Mouse (Mus musculus) lung, postnatal 0 days (tissue): Measurements from ENCODE around the gene Vat1l. TPM values are rescaled to one million over a fixed set of nuclear protein-coding genes. Genes with fewer than 3 reads are reported as not detected.
A peak's percentile ranks its signal among the peaks of the same experiment; 100 is the strongest.

Experiments
- ATAC-seq: fragments of 200-750 bp; cut with Nextera tagmentation; 2 replicates; pipeline ENCODE4 v1.8.0; 2017; ENCODE audit warnings: moderate library complexity
- DNase-seq: peaks from one replicate; pipeline ENCODE4 v3.0.0-alpha.2; 2016; ENCODE audit warnings: low spot score
- H3K27ac ChIP-seq: fragments of 300-500 bp; sonication (generic); 2 replicates; pipeline ENCODE4 v1.5.1; 2014; ENCODE audit warnings: antibody characterized with exemption, mild to moderate bottlenecking, low read length, mixed read lengths
- H3K27me3 ChIP-seq: fragments of 300-500 bp; sonication (generic); replicated peaks from 2 replicates; pipeline ENCODE4 v1.6.1; 2014; ENCODE audit warnings: low read length, mixed read lengths; ENCODE audit not compliant: insufficient read depth
- H3K36me3 ChIP-seq: fragments of 300-500 bp; sonication (generic); 2 replicates; pipeline ENCODE4 v1.6.1; 2014; ENCODE audit warnings: low read length, mixed read lengths; ENCODE audit not compliant: insufficient read depth
- H3K4me1 ChIP-seq: fragments of 300-500 bp; sonication (generic); 2 replicates; pipeline ENCODE4 v1.6.1; 2014; ENCODE audit warnings: antibody characterized with exemption, low read depth, low read length, mixed read lengths; ENCODE audit not compliant: insufficient read depth
- H3K4me2 ChIP-seq: fragments of 300-500 bp; sonication (generic); replicated peaks from 2 replicates; pipeline ENCODE4 v1.6.1; 2014; ENCODE audit warnings: low read depth, mild to moderate bottlenecking, low read length, moderate library complexity, mixed read lengths
- H3K4me3 ChIP-seq: fragments of 300-500 bp; sonication (generic); 2 replicates; pipeline ENCODE4 v1.5.1; 2014; ENCODE audit warnings: low read depth, low read length
- H3K9ac ChIP-seq: fragments of 300-500 bp; sonication (generic); replicated peaks from 2 replicates; pipeline ENCODE4 v1.6.1; 2014; ENCODE audit warnings: low read depth, mild to moderate bottlenecking
- H3K9me3 ChIP-seq: fragments of 300-500 bp; sonication (generic); 2 replicates; pipeline ENCODE4 v1.6.1; 2016; ENCODE audit warnings: low read length, mixed read lengths
- CTCF ChIP-seq: IDR thresholded peaks from 2 replicates; pipeline ENCODE4 v1.5.1; 2016; ENCODE audit warnings: antibody characterized with exemption, mild to moderate bottlenecking
- EP300 ChIP-seq: IDR thresholded peaks from 2 replicates; pipeline ENCODE4 v1.6.1; 2016; ENCODE audit warnings: antibody characterized with exemption, mild to moderate bottlenecking, control low read depth
- WGBS: fragments of 180-500 bp; shearing (Covaris S2); extraction: QIAGEN DNeasy Blood & Tissue Kit; methylation state at CpG from one replicate; pipeline ENCODE4 v1.1.7; 2014; 5-methylcytosine and 5-hydroxymethylcytosine counted together
- polyA plus RNA-seq: library from polyadenylated mRNA; unstranded; fragments of >200 nt; fragmentation: Nextera tagmentation; extraction: Ambion mirVana; gene quantifications from 2 replicates; pipeline ENCODE4 v1.2.1, GENCODE M21; 2015

Vat1l gene
- polyA plus RNA-seq, 1 experiment from 2014 or later = 0.06 TPM

GRCm38 (mm10) chr8:114369038-114369976, 163.9 kb downstream of the Vat1l start:
- no peak overlapping the region for H3K4me3 ChIP-seq
- no peak overlapping the region; the same call in 1 of the 2 replicates for H3K4me2 ChIP-seq
- no peaks in the 10 kb centered on the region for H3K36me3 ChIP-seq
- WGBS = 29% methylated on average over 27 of the region's 27 CpGs
- H3K9me3 ChIP-seq = no peaks in the 10 kb centered on the region
- no peak overlapping the region for H3K9ac ChIP-seq
- no peak overlapping the region for H3K27ac ChIP-seq
- no peaks in the 10 kb centered on the region for H3K27me3 ChIP-seq
- no peaks in the 10 kb centered on the region for H3K4me1 ChIP-seq
- no peak for TF ChIP-seq EP300
- peak; percentile 89 for TF ChIP-seq CTCF
- ATAC-seq = no peak
- DNase-seq = peak; percentile 70

- ATAC-seq (no peak), DNase-seq (no peak)
- no peak overlapping the region for H3K4me2 ChIP-seq
- no peak overlapping the region for H3K9ac ChIP-seq
- H3K27me3 ChIP-seq = no peaks in the 10 kb centered on the region
- H3K4me1 ChIP-seq = no peaks in the 10 kb centered on the region
- 76% methylated on average over 6 of the region's 6 CpGs for WGBS
- H3K9me3 ChIP-seq = no peaks in the 10 kb centered on the region
- TF ChIP-seq EP300 = no peak
- TF ChIP-seq CTCF = no peak
- no peaks in the 10 kb centered on the region for H3K36me3 ChIP-seq
- H3K4me3 ChIP-seq = no peak overlapping the region
- no peak overlapping the region for H3K27ac ChIP-seq
These were observed 169.0 kb downstream of the Vat1l start for GRCm38 (mm10) chr8:114374390-114374789.

- no peak overlapping the region for H3K4me3 ChIP-seq
- H3K4me1 ChIP-seq = no peaks in the 10 kb centered on the region
- TF ChIP-seq EP300 (no peak), CTCF (no peak)
- H3K36me3 ChIP-seq = no peaks in the 10 kb centered on the region
- WGBS = 79% methylated on average over 3 of the region's 3 CpGs
- H3K27me3 ChIP-seq = no peaks in the 10 kb centered on the region
- no peak overlapping the region for H3K9ac ChIP-seq
- H3K4me2 ChIP-seq = no peak overlapping the region
- H3K27ac ChIP-seq = no peak overlapping the region
- H3K9me3 ChIP-seq = no peaks in the 10 kb centered on the region
- ATAC-seq (no peak), DNase-seq (no peak)
These were observed 178.8 kb downstream of the Vat1l start for GRCm38 (mm10) chr8:114384189-114384588.

GRCm38 (mm10) chr8:114387494-114387893, 182.1 kb downstream of the Vat1l start:
- 39% methylated on average over 4 of the region's 4 CpGs for WGBS
- no peak for DNase-seq
- H3K36me3 ChIP-seq = no peaks in the 10 kb centered on the region

GRCm38 (mm10) chr8:114390465-114391254, 185.2 kb downstream of the Vat1l start:
- Histone ChIP-seq H3K36me3 (no peaks in the 10 kb centered on the region), H3K27me3 (no peaks in the 10 kb centered on the region), H3K4me1 (no peaks in the 10 kb centered on the region), H3K4me3 (no peak overlapping the region), H3K4me2 (no peak overlapping the region), H3K9me3 (no peaks in the 10 kb centered on the region), H3K27ac (no peak overlapping the region), H3K9ac (no peak overlapping the region)
- ATAC-seq = no peak
- peak; percentile 13 for DNase-seq
- TF ChIP-seq CTCF (peak; percentile 68), EP300 (no peak)
- WGBS = 77% methylated on average over 11 of the region's 13 CpGs

More at GRCm38 (mm10) chr8:114387494-114387893, 182.1 kb downstream of the Vat1l start:
- Histone ChIP-seq H3K4me1 (no peaks in the 10 kb centered on the region), H3K27ac (no peak overlapping the region), H3K9ac (no peak overlapping the region), H3K4me3 (no peak overlapping the region), H3K4me2 (no peak overlapping the region), H3K27me3 (no peaks in the 10 kb centered on the region), H3K9me3 (no peaks in the 10 kb centered on the region)
- no peak for TF ChIP-seq EP300
- TF ChIP-seq CTCF = no peak
- no peak for ATAC-seq

- no peak for TF ChIP-seq CTCF
- no peak for TF ChIP-seq EP300
- Histone ChIP-seq H3K9me3 (no peaks in the 10 kb centered on the region), H3K27me3 (no peaks in the 10 kb centered on the region), H3K36me3 (no peaks in the 10 kb centered on the region), H3K4me2 (no peak overlapping the region), H3K4me3 (no peak overlapping the region), H3K27ac (no peak overlapping the region), H3K9ac (no peak overlapping the region), H3K4me1 (no peaks in the 10 kb centered on the region)
- 86% methylated on average over 5 of the region's 5 CpGs for WGBS
- no peak for DNase-seq
- no peak for ATAC-seq
These were observed 192.9 kb downstream of the Vat1l start for GRCm38 (mm10) chr8:114398326-114398725.
